Mouse (Mus musculus): ENCODE measurements around the gene Gm12117. TPM values are rescaled to one million over a fixed set of nuclear protein-coding genes. Genes with fewer than 3 reads are reported as not detected.

Gm12117 gene
- 0.27 TPM in 1 of 2 replicates, not detected in the other for total RNA-seq (2015)
- not detected in 2 replicates for total RNA-seq (2017)

GRCm38 (mm10) chr11:33276637-33277036, at the start of gene Gm12117:
Gm12117 (minus strand) TSS chr11:33276737.
- no peak for ATAC-seq (replicated peaks; ENCODE audit: poor library complexity)

DNA sequence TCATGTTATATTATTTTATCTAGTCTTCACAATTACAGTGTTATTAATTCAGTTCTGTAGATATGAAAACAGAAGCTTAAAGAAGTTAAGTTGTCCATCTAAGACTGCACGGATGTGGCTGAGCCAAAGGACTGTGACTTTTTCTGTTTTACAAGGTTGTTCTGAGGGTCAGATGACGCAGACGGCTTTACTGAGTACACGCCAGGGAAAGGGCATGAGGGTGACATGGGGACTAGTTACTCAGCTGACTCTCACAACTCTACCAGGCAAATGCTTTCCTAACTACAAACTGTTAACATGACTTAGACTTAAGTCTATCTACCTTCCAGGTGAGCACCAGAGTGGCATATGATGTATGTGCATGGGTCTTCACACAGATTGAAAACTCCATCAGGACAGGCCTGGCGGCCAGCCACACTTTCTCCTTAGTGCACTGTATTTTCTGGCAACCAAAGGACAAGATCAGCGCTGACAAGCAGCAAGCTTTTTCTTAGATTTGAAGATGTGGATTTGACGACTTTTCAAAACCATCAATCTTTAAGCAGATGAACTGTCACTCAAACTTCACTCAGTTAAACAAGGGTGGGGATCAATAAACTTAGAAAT, 42.6 kb upstream of the Gm12117 start:
- no peak for ATAC-seq (replicated peaks; ENCODE audit: poor library complexity)

GRCm38 (mm10) chr11:33309566-33309965, 33.0 kb upstream of the Gm12117 start:
- ATAC-seq (replicated peaks; ENCODE audit: poor library complexity): no peak

DNA sequence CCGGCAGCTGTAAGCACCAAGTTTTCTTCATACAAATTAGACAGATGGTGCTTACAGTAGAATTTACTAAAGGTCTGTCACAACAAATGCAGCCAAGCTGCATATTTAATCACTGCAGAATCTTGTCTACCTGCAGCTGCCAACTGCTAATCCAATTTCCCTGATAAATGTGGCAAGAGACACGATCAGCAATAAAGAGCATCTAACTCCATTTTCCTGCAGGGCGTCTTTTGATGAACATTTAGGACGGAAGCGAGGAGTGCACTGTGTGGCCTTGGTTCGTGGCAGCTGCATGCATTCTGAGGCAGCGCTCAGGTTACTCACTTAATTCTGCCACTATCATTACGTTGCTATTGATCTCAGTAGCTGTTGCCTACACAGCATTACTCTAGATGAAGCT, 24.3 kb upstream of the Gm12117 start:
- no peak for ATAC-seq (replicated peaks; ENCODE audit: poor library complexity)

GRCm38 (mm10) chr11:33299371-33299770, 22.8 kb upstream of the Gm12117 start:
- ATAC-seq (replicated peaks; ENCODE audit: poor library complexity): no peak

DNA sequence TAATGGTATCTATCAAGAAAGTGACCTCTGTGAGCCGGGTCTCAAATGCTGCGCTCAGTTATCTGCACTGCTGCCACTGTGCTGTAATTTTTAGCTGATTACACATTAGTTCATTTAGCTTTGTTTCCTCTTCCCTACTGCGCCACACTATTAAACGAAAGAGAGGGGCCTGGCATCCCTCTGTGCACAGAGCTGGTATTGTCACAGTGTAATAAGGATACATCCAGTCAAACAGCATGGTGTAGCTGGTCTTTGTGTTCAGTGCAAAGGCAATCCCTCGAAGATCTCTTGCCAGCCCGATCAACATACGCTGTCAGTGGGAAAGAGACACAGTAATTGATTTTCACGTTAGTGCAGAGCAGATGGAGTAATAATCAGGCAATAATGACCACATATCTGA, 20.6 kb upstream of the Gm12117 start:
- no peak for ATAC-seq (replicated peaks; ENCODE audit: poor library complexity)

DNA sequence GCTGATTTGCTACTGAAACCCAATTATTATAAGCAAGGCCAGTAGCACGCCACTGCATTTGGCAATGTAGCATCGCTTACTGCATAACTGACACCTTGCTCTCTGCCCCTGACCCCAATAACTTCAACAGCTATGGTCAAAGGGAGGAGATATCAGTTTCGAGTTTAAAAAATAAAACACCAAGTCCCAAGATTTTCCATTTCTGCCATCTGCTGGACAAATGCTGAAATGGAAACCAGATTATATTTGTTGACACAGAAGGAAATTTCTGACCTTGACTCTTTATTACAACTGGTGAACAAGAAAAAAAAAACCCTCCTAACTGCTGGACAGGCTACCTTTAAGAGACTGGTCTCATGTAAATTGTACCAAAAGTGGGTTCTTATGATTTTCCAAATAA, 18.9 kb upstream of the Gm12117 start:
- ATAC-seq (replicated peaks; ENCODE audit: poor library complexity): no peak

DNA sequence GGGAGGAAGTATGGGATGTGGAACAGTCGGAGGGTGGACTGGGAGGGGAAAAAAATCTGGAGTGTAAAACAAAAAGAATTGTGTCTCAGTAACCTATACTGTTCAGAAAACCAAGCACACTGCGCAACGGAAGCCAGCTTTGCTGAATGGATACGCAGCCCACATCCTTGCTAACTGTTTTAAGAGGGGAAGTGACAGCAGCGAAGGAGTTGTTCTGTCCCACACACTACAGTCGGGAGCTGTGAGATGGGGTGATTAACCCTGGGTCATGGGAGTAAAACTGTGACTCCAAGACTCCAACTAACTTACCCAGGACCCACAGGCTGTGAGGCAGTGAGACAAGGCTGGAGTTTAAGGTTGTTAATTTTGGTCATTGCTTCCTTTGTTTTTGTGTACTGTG, 17.5 kb upstream of the Gm12117 start:
- ATAC-seq (replicated peaks; ENCODE audit: poor library complexity): 0 out of 2 replicates have a peak, but pooled peaks have one; percentile 26

DNA sequence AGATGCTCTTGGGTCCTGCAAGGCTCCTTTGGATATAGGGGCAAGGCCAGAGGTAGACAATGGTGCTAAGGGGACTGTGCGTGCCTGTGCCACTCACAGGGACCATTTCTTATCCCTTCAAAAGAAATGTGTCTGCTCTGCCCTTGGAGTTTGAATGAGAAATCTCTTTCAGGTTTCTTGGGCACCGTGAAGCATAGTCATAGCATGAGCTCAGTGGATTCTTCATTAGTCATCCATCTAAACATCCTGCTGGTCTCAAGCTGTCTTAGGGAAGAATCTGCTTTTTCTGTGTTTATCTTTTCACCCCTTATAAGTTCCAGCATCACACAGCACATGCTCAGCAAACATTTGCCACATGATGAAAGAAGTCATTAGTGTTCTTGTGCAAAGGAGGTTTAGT, 2.0 kb upstream of the Gm12117 start:
- ATAC-seq (replicated peaks; ENCODE audit: poor library complexity): no peak

- ATAC-seq (replicated peaks; ENCODE audit: poor library complexity): no peak
Observed at GRCm38 (mm10) chr11:33274816-33275215, 1.7 kb downstream of the Gm12117 start.

GRCm38 (mm10) chr11:33274294-33274693, 2.2 kb downstream of the Gm12117 start:
- peak; percentile 99 for ATAC-seq (replicated peaks; ENCODE audit: poor library complexity)

DNA sequence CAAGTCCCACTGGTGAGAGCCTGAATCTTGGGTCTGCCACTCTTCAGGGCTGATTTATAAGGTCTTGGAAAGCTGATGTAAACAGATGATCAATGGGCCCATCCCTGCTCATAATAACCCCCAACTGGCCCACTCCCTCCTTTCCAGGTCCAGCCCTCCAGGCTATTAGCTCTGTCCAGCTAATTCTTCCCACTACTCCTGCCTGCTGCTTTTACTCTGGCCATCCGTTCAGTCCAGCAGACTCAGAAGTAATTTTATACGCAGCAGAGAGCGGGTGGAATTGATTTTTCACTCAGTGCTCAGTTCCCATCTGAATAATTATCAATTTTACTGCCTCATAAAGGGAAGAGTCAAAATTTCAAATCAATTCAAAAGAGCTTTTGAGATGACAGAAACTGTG, 36.2 kb downstream of the Gm12117 start:
- ATAC-seq (replicated peaks; ENCODE audit: poor library complexity): no peak

GRCm38 (mm10) chr11:33234134-33234533, 42.4 kb downstream of the Gm12117 start:
- ATAC-seq (replicated peaks; ENCODE audit: poor library complexity): no peak

GRCm38 (mm10) chr11:33232056-33232455, 44.5 kb downstream of the Gm12117 start:
- ATAC-seq (replicated peaks; ENCODE audit: poor library complexity): no peak

DNA sequence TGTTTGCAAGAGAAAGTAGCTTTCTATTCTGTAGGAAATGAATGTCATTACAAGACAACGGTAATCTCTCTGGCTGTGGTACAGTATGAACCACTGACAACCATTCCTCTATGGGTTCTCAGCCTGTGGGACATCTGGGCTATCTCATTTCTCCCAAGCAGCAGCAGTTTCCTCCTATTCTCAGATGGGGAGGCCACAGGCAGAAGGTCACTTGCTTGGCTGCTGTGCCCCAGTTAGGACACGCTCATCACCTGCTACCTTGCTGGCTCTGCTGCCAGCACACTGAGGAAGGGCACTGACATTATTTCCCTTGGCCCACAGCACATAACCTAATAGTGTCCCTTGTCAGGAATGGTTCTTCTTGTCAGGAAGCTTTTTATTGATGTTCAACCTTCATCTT, 48.4 kb downstream of the Gm12117 start:
- ATAC-seq (replicated peaks; ENCODE audit: poor library complexity): no peak

GRCm38 (mm10) chr11:33226516-33226915, 50.0 kb downstream of the Gm12117 start:
- ATAC-seq (replicated peaks; ENCODE audit: poor library complexity): no peak

Other genes with a start within 250 kb of the Gm12117 start
- gene Fgf18, start 129.3 kb downstream of the Gm12117 start, total RNA-seq (2015): not detected in 2 replicates
- not detected in 2 replicates for gene Fgf18, start 129.3 kb downstream of the Gm12117 start, total RNA-seq (2017)
- gene Npm1, start 113.5 kb downstream of the Gm12117 start, total RNA-seq (2015): 2,919 and 2,971 TPM in 2 replicates
- gene Npm1, start 113.5 kb downstream of the Gm12117 start, total RNA-seq (2017): 3,382 and 4,168 TPM in 2 replicates
- gene Tlx3, start 73.1 kb downstream of the Gm12117 start, total RNA-seq (2015): not detected in 2 replicates
- not detected in 2 replicates for gene Tlx3, start 73.1 kb downstream of the Gm12117 start, total RNA-seq (2017)
- 2.6 and 5.2 TPM in 2 replicates for gene Ranbp17, start 237.0 kb upstream of the Gm12117 start, total RNA-seq (2015)
- gene Ranbp17, start 237.0 kb upstream of the Gm12117 start, total RNA-seq (2017): 2.6 and 3.5 TPM in 2 replicates